Mouse (Mus musculus) left cerebral cortex, adult 11 months (tissue): ENCODE data around the gene Emc1.

Experiments
- DNase-seq: peaks from one replicate; pipeline ENCODE4 v3.0.0; 2022; ENCODE audit warnings: low spot score

The Emc1 gene

GRCm38 (mm10) chr4:139351931-139352711, at the start of gene Emc1, which contains the start of the genes Mrto4 and Ubr4:
Emc1 (plus strand) TSS chr4:139352587.
Mrto4 (minus strand) TSS chr4:139352576.
Ubr4 (plus strand) TSS chr4:139352609.
- DNase-seq, result peak; percentile 71

- DNase-seq, result no peak
These were observed 46.9 kb upstream of the Emc1 start for GRCm38 (mm10) chr4:139305521-139305920.

- DNase-seq, result no peak
These were observed 44.5 kb upstream of the Emc1 start for GRCm38 (mm10) chr4:139307916-139308315.

GRCm38 (mm10) chr4:139309651-139310050, 42.7 kb upstream of the Emc1 start:
- no peak for DNase-seq

- DNase-seq, result peak; percentile 94
These were observed 42.1 kb upstream of the Emc1 start, which contains the start of the genes Pqlc2 and Akr7a5 for GRCm38 (mm10) chr4:139310171-139310898. Pqlc2 (minus strand) TSS chr4:139310708. Akr7a5 (plus strand) TSS chr4:139310744.

- no peak for DNase-seq
These were observed 41.3 kb upstream of the Emc1 start for GRCm38 (mm10) chr4:139310899-139311701.

- DNase-seq, result no peak
These were observed 40.7 kb upstream of the Emc1 start for GRCm38 (mm10) chr4:139311707-139312106.

GRCm38 (mm10) chr4:139312632-139313031, 39.8 kb upstream of the Emc1 start:
- no peak for DNase-seq

- DNase-seq, result no peak
These were observed 33.9 kb upstream of the Emc1 start for GRCm38 (mm10) chr4:139318449-139318848.

GRCm38 (mm10) chr4:139319740-139320139, 32.6 kb upstream of the Emc1 start:
- DNase-seq, result no peak

GRCm38 (mm10) chr4:139330605-139331004, 21.8 kb upstream of the Emc1 start:
- no peak for DNase-seq

GRCm38 (mm10) chr4:139334631-139335295, 17.6 kb upstream of the Emc1 start:
- no peak for DNase-seq

GRCm38 (mm10) chr4:139335507-139335906, 16.9 kb upstream of the Emc1 start:
- no peak for DNase-seq

GRCm38 (mm10) chr4:139336822-139337483, 15.4 kb upstream of the Emc1 start:
- DNase-seq, result no peak

GRCm38 (mm10) chr4:139338145-139338544, 14.2 kb upstream of the Emc1 start:
- DNase-seq, result no peak

- DNase-seq, result no peak
These were observed 11.6 kb upstream of the Emc1 start for GRCm38 (mm10) chr4:139340835-139341234.

GRCm38 (mm10) chr4:139341556-139342233, 10.7 kb upstream of the Emc1 start:
- DNase-seq, result no peak

GRCm38 (mm10) chr4:139343718-139344117, 8.7 kb upstream of the Emc1 start:
- no peak for DNase-seq

- no peak for DNase-seq
These were observed 6.9 kb upstream of the Emc1 start for GRCm38 (mm10) chr4:139345416-139346019.

- no peak for DNase-seq
These were observed 445 bp downstream of the Emc1 start for GRCm38 (mm10) chr4:139352832-139353231.
